Mouse (Mus musculus): ENCODE results near the gene Sh3rf3. TPM values are rescaled to one million over a fixed set of nuclear protein-coding genes. Genes with fewer than 3 reads are reported as not detected.

Sh3rf3 gene
- polyA plus RNA-seq, 1 experiment from 2014 or later, result 0.84 TPM

DNA sequence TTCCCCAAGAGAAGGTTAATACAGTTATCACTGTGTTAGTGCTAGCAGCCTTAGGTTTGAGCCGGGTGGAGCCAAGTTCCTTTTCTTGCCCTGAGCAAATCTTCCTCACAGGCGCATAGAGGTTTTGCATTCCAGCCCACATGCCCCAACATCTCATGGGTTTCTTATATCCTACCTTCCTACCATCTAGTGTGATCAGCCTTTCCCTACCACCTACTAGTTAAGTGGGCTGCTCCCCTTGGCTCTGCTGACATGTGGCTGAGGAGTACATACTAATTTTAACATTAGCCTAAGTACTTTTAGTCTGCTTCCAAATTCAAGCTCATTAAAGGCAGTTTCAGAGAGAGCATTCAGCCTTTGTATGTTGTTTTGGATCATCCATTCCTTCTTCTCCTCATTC is 72.7 kb downstream of the Sh3rf3 start:
- H3K9me3 ChIP-seq (ENCODE audit: control insufficient read depth, low read length), result no peaks in the 10 kb centered on the region
- H3K9ac ChIP-seq (ENCODE audit: low read length), result no peak overlapping the region
- H3K4me3 ChIP-seq (ENCODE audit: low read depth, low read length), result no peak overlapping the region
- WGBS, result 86% methylated on average over 2 of the region's 2 CpGs
- H3K36me3 ChIP-seq (ENCODE audit: control insufficient read depth, insufficient read depth, low read length), result no peaks in the 10 kb centered on the region
- no peaks in the 10 kb centered on the region for H3K4me1 ChIP-seq (replicated peaks; ENCODE audit: control insufficient read depth, insufficient read depth, low read length)
- H3K27me3 ChIP-seq (replicated peaks; ENCODE audit: control insufficient read depth, insufficient read depth, low read length), result no peaks in the 10 kb centered on the region
- no peak for DNase-seq (ENCODE audit: low spot score)
- H3K4me2 ChIP-seq (ENCODE audit: low read length), result no peak overlapping the region
- no peak for ATAC-seq (replicated peaks; ENCODE audit: low FRiP score, low TSS enrichment, low read depth)
- no peak overlapping the region for H3K27ac ChIP-seq (ENCODE audit: low read depth)

DNA sequence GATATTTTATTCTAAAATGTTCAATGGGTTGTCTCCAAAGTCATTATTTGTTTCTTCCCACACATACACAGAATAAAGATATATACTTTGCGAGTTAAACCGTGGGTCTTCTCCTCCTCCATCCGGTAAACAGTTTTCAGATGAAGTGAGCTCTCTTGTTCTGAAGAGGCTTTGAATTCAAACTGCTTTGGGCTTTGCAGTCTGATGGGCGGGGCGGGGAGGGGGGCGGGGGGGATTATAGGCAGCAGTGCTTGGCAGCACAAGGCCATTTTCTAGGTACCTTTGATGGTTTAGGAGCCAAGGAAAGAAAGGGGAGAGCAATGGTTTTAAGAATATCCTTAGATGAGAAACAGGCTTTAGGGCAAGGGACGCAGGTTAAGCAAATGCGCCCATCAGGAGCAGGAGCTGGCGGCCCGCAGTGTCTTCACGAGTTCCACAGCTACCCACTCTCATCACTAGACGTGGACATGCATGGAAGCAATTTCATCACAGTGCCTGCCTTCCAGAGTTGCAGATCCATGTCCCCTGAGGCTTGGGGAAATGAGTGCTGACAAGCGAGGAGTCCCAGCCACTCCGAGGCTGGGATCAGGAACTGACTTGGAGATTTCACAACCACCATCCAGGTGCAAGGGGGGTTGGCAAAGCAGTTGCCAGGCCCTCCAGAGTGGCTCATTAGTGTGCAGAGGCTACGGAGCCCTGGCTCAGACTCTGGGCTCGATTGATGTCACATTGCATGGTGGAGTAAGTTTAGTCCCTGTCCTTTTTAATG is 77.7 kb downstream of the Sh3rf3 start:
- no peak overlapping the region for H3K4me2 ChIP-seq (ENCODE audit: low read length)
- DNase-seq (ENCODE audit: low spot score), result no peak
- ATAC-seq (replicated peaks; ENCODE audit: low FRiP score, low TSS enrichment, low read depth), result no peak

DNA sequence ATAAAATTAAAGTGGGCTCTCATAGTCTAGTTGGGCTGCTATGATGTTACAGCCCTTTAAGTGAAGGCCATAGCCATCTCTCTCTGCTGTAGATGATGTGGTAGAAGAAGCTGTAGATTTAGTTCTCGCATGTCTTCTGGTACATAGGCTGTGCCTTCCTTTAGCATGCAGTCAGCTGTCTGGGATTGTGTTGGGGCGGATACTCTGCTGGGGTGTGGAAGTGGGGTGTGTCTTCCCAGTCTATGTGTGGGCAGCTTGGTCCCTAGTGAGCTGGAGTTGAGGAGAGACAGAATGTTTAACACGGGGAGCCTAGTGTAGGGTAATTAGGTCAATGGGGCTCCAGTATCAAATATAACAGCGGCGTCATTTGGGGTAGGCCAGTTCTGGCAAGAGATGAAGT is 82.3 kb downstream of the Sh3rf3 start:
- no peak overlapping the region for H3K4me2 ChIP-seq (ENCODE audit: low read length)
- no peak overlapping the region for H3K27ac ChIP-seq (ENCODE audit: low read depth)
- DNase-seq (ENCODE audit: low spot score), result no peak
- H3K27me3 ChIP-seq (replicated peaks; ENCODE audit: control insufficient read depth, insufficient read depth, low read length), result no peaks in the 10 kb centered on the region
- no peak overlapping the region for H3K4me3 ChIP-seq (ENCODE audit: low read depth, low read length)
- ATAC-seq (replicated peaks; ENCODE audit: low FRiP score, low TSS enrichment, low read depth), result no peak
- 91% methylated on average over 5 of the region's 5 CpGs for WGBS
- no peaks in the 10 kb centered on the region for H3K9me3 ChIP-seq (ENCODE audit: control insufficient read depth, low read length)
- H3K4me1 ChIP-seq (replicated peaks; ENCODE audit: control insufficient read depth, insufficient read depth, low read length), result no peaks in the 10 kb centered on the region
- H3K36me3 ChIP-seq (ENCODE audit: control insufficient read depth, insufficient read depth, low read length), result no peaks in the 10 kb centered on the region
- H3K9ac ChIP-seq (ENCODE audit: low read length), result no peak overlapping the region

More for the DNA sequence above, 77.7 kb downstream of the Sh3rf3 start:
- no peak overlapping the region for H3K27ac ChIP-seq (ENCODE audit: low read depth)
- no peaks in the 10 kb centered on the region for H3K36me3 ChIP-seq (ENCODE audit: control insufficient read depth, insufficient read depth, low read length)
- H3K27me3 ChIP-seq (replicated peaks; ENCODE audit: control insufficient read depth, insufficient read depth, low read length), result no peaks in the 10 kb centered on the region
- no peak overlapping the region for H3K4me3 ChIP-seq (ENCODE audit: low read depth, low read length)
- H3K9ac ChIP-seq (ENCODE audit: low read length), result no peak overlapping the region
- no peaks in the 10 kb centered on the region for H3K4me1 ChIP-seq (replicated peaks; ENCODE audit: control insufficient read depth, insufficient read depth, low read length)
- WGBS, result 62% methylated on average over 16 of the region's 16 CpGs
- no peaks in the 10 kb centered on the region for H3K9me3 ChIP-seq (ENCODE audit: control insufficient read depth, low read length)

DNA sequence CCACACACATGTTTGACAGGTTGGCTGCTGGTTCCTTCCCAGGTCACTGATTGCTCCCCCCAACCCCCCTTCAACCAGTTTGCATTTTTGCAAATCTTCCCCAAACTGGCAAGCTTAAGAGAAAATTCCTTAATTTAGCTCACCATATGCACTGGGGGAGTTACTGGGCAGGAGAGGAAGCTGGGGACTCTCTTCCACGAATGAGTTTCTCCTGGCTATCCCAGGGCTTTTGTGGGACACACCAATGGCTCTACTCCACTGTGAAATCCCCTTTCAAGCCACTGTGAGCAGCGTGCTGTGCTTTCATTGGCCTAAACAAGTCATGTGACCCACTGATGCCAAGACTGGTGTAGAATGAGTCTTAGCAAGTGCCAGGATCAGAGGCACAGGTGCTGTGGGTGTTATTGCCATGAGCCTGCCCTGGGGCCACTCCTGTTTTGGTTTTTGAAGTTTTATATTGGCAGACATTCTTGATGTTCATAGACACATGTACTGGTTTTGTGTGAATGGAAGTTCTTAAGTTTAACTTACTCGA is 83.9 kb downstream of the Sh3rf3 start:
- H3K9me3 ChIP-seq (ENCODE audit: control insufficient read depth, low read length), result no peaks in the 10 kb centered on the region
- ATAC-seq (replicated peaks; ENCODE audit: low FRiP score, low TSS enrichment, low read depth), result no peak
- no peaks in the 10 kb centered on the region for H3K27me3 ChIP-seq (replicated peaks; ENCODE audit: control insufficient read depth, insufficient read depth, low read length)
- WGBS, result 66% methylated on average over 3 of the region's 3 CpGs
- H3K27ac ChIP-seq (ENCODE audit: low read depth), result no peak overlapping the region
- no peak overlapping the region for H3K4me2 ChIP-seq (ENCODE audit: low read length)
- no peaks in the 10 kb centered on the region for H3K4me1 ChIP-seq (replicated peaks; ENCODE audit: control insufficient read depth, insufficient read depth, low read length)
- no peaks in the 10 kb centered on the region for H3K36me3 ChIP-seq (ENCODE audit: control insufficient read depth, insufficient read depth, low read length)
- no peak overlapping the region for H3K9ac ChIP-seq (ENCODE audit: low read length)
- H3K4me3 ChIP-seq (ENCODE audit: low read depth, low read length), result no peak overlapping the region
- DNase-seq (ENCODE audit: low spot score), result no peak

DNA sequence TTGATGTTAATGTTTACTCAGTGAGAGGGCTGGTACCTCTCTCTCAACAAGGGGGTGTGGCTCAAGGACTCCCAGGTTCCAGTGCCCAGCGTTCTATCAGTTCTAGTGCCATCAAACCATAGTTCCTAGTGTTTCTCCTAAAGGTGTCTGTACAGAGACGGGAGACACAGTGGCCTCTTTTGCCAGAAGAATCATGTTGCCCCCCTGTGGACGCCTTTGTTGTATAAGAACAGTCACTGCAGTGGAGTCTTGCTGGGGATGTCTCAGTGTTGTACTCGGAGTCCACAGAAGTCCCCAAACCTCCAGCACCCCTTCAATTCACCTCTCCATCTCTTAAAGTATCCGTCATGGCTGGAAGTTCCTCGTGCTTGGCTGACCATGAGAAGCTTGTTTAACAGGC is 92.1 kb downstream of the Sh3rf3 start:
- Histone ChIP-seq H3K4me2 (ENCODE audit: low read length) (no peak overlapping the region), H3K36me3 (ENCODE audit: control insufficient read depth, insufficient read depth, low read length) (no peaks in the 10 kb centered on the region), H3K27ac (ENCODE audit: low read depth) (no peak overlapping the region), H3K27me3 (replicated peaks; ENCODE audit: control insufficient read depth, insufficient read depth, low read length) (no peaks in the 10 kb centered on the region), H3K9me3 (ENCODE audit: control insufficient read depth, low read length) (no peaks in the 10 kb centered on the region), H3K4me1 (replicated peaks; ENCODE audit: control insufficient read depth, insufficient read depth, low read length) (no peaks in the 10 kb centered on the region), H3K4me3 (ENCODE audit: low read depth, low read length) (no peak overlapping the region), H3K9ac (ENCODE audit: low read length) (no peak overlapping the region)
- DNase-seq (ENCODE audit: low spot score) (no peak), ATAC-seq (replicated peaks; ENCODE audit: low FRiP score, low TSS enrichment, low read depth) (no peak)
- WGBS, result 38% methylated on average over 6 of the region's 6 CpGs

DNA sequence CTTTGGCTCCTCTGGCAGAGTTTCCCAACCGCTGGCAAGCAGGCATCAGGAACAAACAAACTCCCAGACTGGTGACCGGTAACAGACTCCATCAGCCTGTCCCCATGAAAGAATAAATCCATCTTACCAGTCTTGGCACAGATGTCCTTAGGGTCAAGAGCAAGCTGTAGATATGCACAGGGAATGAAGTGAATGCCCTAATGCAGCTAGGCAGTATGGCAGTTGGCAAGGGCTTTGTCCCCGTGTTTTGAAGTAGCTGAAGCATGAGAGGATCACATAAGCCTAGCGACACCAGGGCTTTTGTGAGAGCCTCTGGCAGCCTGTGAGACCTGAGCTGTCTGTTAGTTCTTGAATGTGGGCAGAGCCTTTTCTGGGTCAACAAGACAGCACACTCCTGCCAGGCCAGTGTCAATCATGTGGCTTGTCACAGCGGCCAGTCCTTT is 93.9 kb downstream of the Sh3rf3 start:
- Histone ChIP-seq H3K9me3 (ENCODE audit: control insufficient read depth, low read length) (no peaks in the 10 kb centered on the region), H3K9ac (ENCODE audit: low read length) (no peak overlapping the region), H3K36me3 (ENCODE audit: control insufficient read depth, insufficient read depth, low read length) (no peaks in the 10 kb centered on the region), H3K27me3 (replicated peaks; ENCODE audit: control insufficient read depth, insufficient read depth, low read length) (no peaks in the 10 kb centered on the region), H3K4me1 (replicated peaks; ENCODE audit: control insufficient read depth, insufficient read depth, low read length) (no peaks in the 10 kb centered on the region), H3K4me2 (ENCODE audit: low read length) (no peak overlapping the region), H3K4me3 (ENCODE audit: low read depth, low read length) (no peak overlapping the region), H3K27ac (ENCODE audit: low read depth) (no peak overlapping the region)
- WGBS, result 73% methylated on average over 5 of the region's 5 CpGs
- no peak for ATAC-seq (replicated peaks; ENCODE audit: low FRiP score, low TSS enrichment, low read depth)
- DNase-seq (ENCODE audit: low spot score), result no peak

DNA sequence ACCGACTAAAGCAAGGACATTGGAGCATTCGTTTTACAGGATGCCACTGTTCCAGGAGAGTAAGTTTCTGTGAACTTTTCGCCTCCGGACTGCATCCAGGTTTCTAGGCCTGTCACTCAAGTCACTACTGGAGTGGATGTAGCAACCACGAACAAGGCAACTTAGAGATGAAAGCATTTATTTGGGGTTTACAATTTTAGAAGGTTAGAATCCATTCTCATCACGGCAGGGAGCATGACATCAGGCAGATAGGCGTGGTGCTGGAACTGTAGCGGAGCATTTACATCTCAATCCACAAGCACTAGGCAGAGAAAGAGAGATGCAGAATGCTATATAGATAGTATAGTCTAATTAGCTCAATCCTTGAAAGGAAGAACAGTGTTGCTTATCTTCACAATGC is 95.3 kb downstream of the Sh3rf3 start:
- ATAC-seq (replicated peaks; ENCODE audit: low FRiP score, low TSS enrichment, low read depth) (no peak), DNase-seq (ENCODE audit: low spot score) (no peak)
- Histone ChIP-seq H3K36me3 (ENCODE audit: control insufficient read depth, insufficient read depth, low read length) (no peaks in the 10 kb centered on the region), H3K27me3 (replicated peaks; ENCODE audit: control insufficient read depth, insufficient read depth, low read length) (no peaks in the 10 kb centered on the region), H3K9me3 (ENCODE audit: control insufficient read depth, low read length) (no peaks in the 10 kb centered on the region), H3K4me1 (replicated peaks; ENCODE audit: control insufficient read depth, insufficient read depth, low read length) (no peaks in the 10 kb centered on the region), H3K4me3 (ENCODE audit: low read depth, low read length) (no peak overlapping the region), H3K4me2 (ENCODE audit: low read length) (no peak overlapping the region), H3K27ac (ENCODE audit: low read depth) (no peak overlapping the region), H3K9ac (ENCODE audit: low read length) (no peak overlapping the region)
- WGBS, result 87% methylated on average over 8 of the region's 8 CpGs

DNA sequence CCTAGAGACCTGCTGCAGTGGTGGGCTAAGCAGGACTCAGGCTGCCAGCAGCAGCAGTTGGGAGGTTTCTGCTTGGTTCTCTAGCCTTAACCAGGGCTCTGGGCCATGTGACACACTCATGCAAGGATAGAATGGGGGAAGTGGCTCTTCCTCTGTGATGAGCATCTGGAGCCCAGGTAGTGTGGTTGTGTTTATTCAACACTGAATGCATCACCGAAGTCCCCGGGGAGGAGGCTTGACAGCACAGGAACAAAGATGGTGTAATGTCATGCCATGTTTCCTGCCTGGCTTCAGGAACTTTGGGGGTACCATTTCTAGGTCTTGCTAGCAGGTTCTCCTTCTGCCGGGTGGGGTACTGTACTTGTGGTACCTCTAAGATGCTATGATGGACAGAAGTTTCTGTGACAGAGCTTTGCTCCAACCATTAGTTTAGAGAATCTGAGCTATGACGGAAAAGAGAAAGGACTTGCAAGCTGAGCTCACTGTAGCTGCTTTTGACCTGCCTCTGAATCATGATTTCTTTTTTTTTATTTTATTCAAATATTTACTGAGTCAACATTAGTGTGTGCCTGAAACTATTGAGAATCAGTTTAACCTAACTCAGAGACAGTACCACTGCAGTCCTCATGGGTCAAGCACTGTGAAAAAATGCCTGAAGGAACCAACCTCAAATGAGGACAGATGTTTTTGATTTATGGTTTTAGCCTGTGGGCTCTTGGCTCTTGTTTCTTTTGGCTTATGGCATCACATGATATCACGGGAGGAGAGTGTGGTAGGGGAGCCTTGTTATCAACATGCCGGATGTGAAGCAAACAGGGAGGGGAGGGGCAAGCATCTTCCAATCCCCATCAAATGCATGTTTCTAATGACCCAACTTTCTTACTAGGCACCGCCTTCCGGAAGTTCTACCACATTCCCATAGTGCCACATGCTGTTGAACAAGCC is 102.4 kb downstream of the Sh3rf3 start:
- Histone ChIP-seq H3K4me2 (ENCODE audit: low read length) (no peak overlapping the region), H3K9ac (ENCODE audit: low read length) (no peak overlapping the region), H3K4me1 (replicated peaks; ENCODE audit: control insufficient read depth, insufficient read depth, low read length) (no peaks in the 10 kb centered on the region), H3K36me3 (ENCODE audit: control insufficient read depth, insufficient read depth, low read length) (no peaks in the 10 kb centered on the region), H3K27ac (ENCODE audit: low read depth) (no peak overlapping the region), H3K27me3 (replicated peaks; ENCODE audit: control insufficient read depth, insufficient read depth, low read length) (no peaks in the 10 kb centered on the region), H3K9me3 (ENCODE audit: control insufficient read depth, low read length) (no peaks in the 10 kb centered on the region), H3K4me3 (ENCODE audit: low read depth, low read length) (no peak overlapping the region)
- DNase-seq (ENCODE audit: low spot score) (no peak), ATAC-seq (replicated peaks; ENCODE audit: low FRiP score, low TSS enrichment, low read depth) (no peak)
- 70% methylated on average over 8 of the region's 8 CpGs for WGBS
